Mouse (Mus musculus) CH12.LX (cell line): ENCODE results near the gene Hoxd12. TPM values are rescaled to one million over a fixed set of nuclear protein-coding genes. Genes with fewer than 3 reads are reported as not detected.

Source experiments
- DNase-seq: peaks from one replicate; pipeline ENCODE4 v3.0.0-alpha.2; 2013; ENCODE audit errors: extremely low read depth
- H3K27ac ChIP-seq: 2 replicates; pipeline ENCODE4 v1.5.1; 2012; ENCODE audit warnings: low read depth, mild to moderate bottlenecking, control low read depth, moderate library complexity; ENCODE audit not compliant: insufficient read depth
- H3K27me3 ChIP-seq: replicated peaks from 2 replicates; pipeline ENCODE3; 2012; ENCODE audit warnings: inconsistent platforms
- H3K36me3 ChIP-seq, 2 experiments: replicated peaks in 1 of 2; 2 replicates each; pipeline versions ENCODE3 to v1.6.1; 2012; ENCODE audit warnings: inconsistent platforms in 1 of 2, low read length in 1 of 2, mild to moderate bottlenecking in 1 of 2, mixed read lengths in 1 of 2, moderate library complexity in 1 of 2; ENCODE audit not compliant: control insufficient read depth in 1 of 2, insufficient read depth in 1 of 2
- H3K4me1 ChIP-seq, 2 experiments: 2 replicates each; pipeline ENCODE4 v1.6.1; 2012; ENCODE audit warnings: inconsistent platforms in 1 of 2, moderate library complexity in 1 of 2; ENCODE audit not compliant: insufficient read depth in 2 of 2, control insufficient read depth in 1 of 2
- H3K4me2 ChIP-seq: 2 replicates; pipeline ENCODE4 v1.6.1; 2012; ENCODE audit warnings: low read depth, mild to moderate bottlenecking, control low read depth; ENCODE audit not compliant: poor library complexity, insufficient read depth, severe bottlenecking
- H3K4me3 ChIP-seq, 3 experiments: fragments of 150-350 bp in 1 of 3; sonication (generic) in 1 of 3; replicated peaks in 1 of 3; 2 replicates each; pipeline versions ENCODE3 to v1.5.1; 2011 to 2012; ENCODE audit warnings: low read depth in 2 of 3, low read length in 2 of 3, mild to moderate bottlenecking in 2 of 3, moderate library complexity in 2 of 3, control low read depth in 1 of 3, improper control_type of control experiment in 1 of 3, inconsistent platforms in 1 of 3, mixed read lengths in 1 of 3; ENCODE audit not compliant: poor library complexity in 1 of 3
- H3K79me2 ChIP-seq: replicated peaks from 2 replicates; pipeline ENCODE4 v1.6.1; 2012; ENCODE audit warnings: mild to moderate bottlenecking, moderate library complexity; ENCODE audit not compliant: control insufficient read depth, poor library complexity, insufficient read depth, severe bottlenecking; ENCODE audit errors: extremely low read depth
- H3K9ac ChIP-seq: 2 replicates; pipeline ENCODE4 v1.6.1; 2012; ENCODE audit warnings: low read depth, mild to moderate bottlenecking, control low read depth, moderate library complexity; ENCODE audit not compliant: insufficient read depth
- H3K9me3 ChIP-seq: replicated peaks from 2 replicates; pipeline ENCODE3; 2012; ENCODE audit warnings: low read length, inconsistent platforms, mixed read lengths
- CTCF ChIP-seq, 2 experiments: IDR thresholded peaks in 1 of 2; conservative IDR thresholded peaks in 1 of 2; 2 replicates each; pipeline ENCODE4 v1.5.1; 2011 to 2012; ENCODE audit warnings: low read depth in 2 of 2, low read length in 2 of 2, improper control_type of control experiment in 1 of 2, inconsistent platforms in 1 of 2, mild to moderate bottlenecking in 1 of 2, moderate library complexity in 1 of 2
- ETS1 ChIP-seq: conservative IDR thresholded peaks from 2 replicates; pipeline ENCODE4 v1.6.1; 2012; ENCODE audit warnings: low read depth, mild to moderate bottlenecking, inconsistent platforms, low read length, improper control_type of control experiment, moderate library complexity
- GABPA ChIP-seq: IDR thresholded peaks from 2 replicates; pipeline ENCODE4 v1.6.1; 2012; ENCODE audit warnings: low read depth, low read length, improper control_type of control experiment, inconsistent platforms; ENCODE audit not compliant: insufficient replicate concordance
- IRF4 ChIP-seq: IDR thresholded peaks from 2 replicates; pipeline ENCODE4 v1.6.1; 2014; ENCODE audit warnings: low read depth, mild to moderate bottlenecking, inconsistent platforms, low read length, improper control_type of control experiment
- JUN ChIP-seq: IDR thresholded peaks from 2 replicates; pipeline ENCODE4 v1.6.1; 2011; ENCODE audit warnings: low read depth, mild to moderate bottlenecking, low read length, improper control_type of control experiment, moderate library complexity; ENCODE audit not compliant: insufficient read depth
- JUND ChIP-seq: conservative IDR thresholded peaks from 2 replicates; pipeline ENCODE4 v1.6.1; 2011; ENCODE audit warnings: low read depth, low read length, improper control_type of control experiment
- MEF2A ChIP-seq: IDR thresholded peaks from 2 replicates; pipeline ENCODE4 v1.6.1; 2014; ENCODE audit warnings: low read depth, mild to moderate bottlenecking, inconsistent platforms, low read length, improper control_type of control experiment, borderline replicate concordance
- MXI1 ChIP-seq: IDR thresholded peaks from 2 replicates; pipeline ENCODE4 v1.6.1; 2011; ENCODE audit warnings: mild to moderate bottlenecking, low read depth, low read length, improper control_type of control experiment
- MYC ChIP-seq: IDR thresholded peaks from 2 replicates; pipeline ENCODE4 v1.6.1; 2011; ENCODE audit warnings: low read depth, mild to moderate bottlenecking, improper control_type of control experiment, low read length
- NELFE ChIP-seq: IDR thresholded peaks from 2 replicates; pipeline ENCODE4 v1.6.1; 2011; ENCODE audit warnings: low read depth, low read length, improper control_type of control experiment
- NRF1 ChIP-seq: IDR thresholded peaks from 2 replicates; pipeline ENCODE4 v1.6.1; 2014; ENCODE audit warnings: low read depth, mild to moderate bottlenecking, inconsistent platforms, low read length, improper control_type of control experiment, moderate library complexity
- POLR2A ChIP-seq: IDR thresholded peaks from 2 replicates; pipeline ENCODE4 v1.6.1; 2011; ENCODE audit warnings: low read depth, mild to moderate bottlenecking, improper control_type of control experiment, low read length
- POLR2AphosphoS2 ChIP-seq: IDR thresholded peaks from 2 replicates; pipeline ENCODE4 v1.6.1; 2011; ENCODE audit warnings: low read depth, low read length, improper control_type of control experiment
- RAD21 ChIP-seq: IDR thresholded peaks from 2 replicates; pipeline ENCODE4 v1.6.1; 2011; ENCODE audit warnings: low read depth, mild to moderate bottlenecking, low read length, improper control_type of control experiment, moderate library complexity
- RCOR1 ChIP-seq: conservative IDR thresholded peaks from 2 replicates; pipeline ENCODE4 v1.6.1; 2012; ENCODE audit warnings: low read depth, mild to moderate bottlenecking, inconsistent platforms, low read length, improper control_type of control experiment
- UBTF ChIP-seq: IDR thresholded peaks from 2 replicates; pipeline ENCODE4 v1.6.1; 2012; ENCODE audit warnings: low read depth, mild to moderate bottlenecking, inconsistent platforms, low read length, improper control_type of control experiment, moderate library complexity
- USF1 ChIP-seq: IDR thresholded peaks from 2 replicates; pipeline ENCODE4 v1.6.1; 2014; ENCODE audit warnings: low read depth, mild to moderate bottlenecking, inconsistent platforms, low read length, improper control_type of control experiment
- dilution Hi-C: fragments of 300-500 bp; cut with MboI; formaldehyde crosslinking; loops from 2 replicates; pipeline ENCODE4 v1.14.3; 2020; ENCODE audit warnings: low sequenced_read_pairs; ENCODE audit not compliant: extremely low pct_unique_long_range_greater_than_20kb, extremely low pct_ligation_motif_present
- in situ Hi-C: fragments of 300-500 bp; cut with MboI; formaldehyde crosslinking; loops from 3 replicates; pipeline ENCODE4 v1.14.3; 2019; ENCODE audit warnings: low sequenced_read_pairs, low pct_ligation_motif_present, low pct_unique_long_range_greater_than_20kb, mixed read lengths
- polyA plus RNA-seq: library from polyadenylated mRNA; unstranded; fragments of >175 nt; gene quantifications from 2 replicates; pipeline ENCODE4 v1.2.1, GENCODE M21; 2012; ENCODE audit warnings: low read depth; ENCODE audit not compliant: insufficient read length
- total RNA-seq, 2 experiments: library from RNA; depleted of rRNA; stranded (reverse); fragments of 300-350 nt in 1 of 2; fragments of >200 nt in 1 of 2; gene quantifications; 2 replicates each; pipeline ENCODE4 v1.2.3; 2012 to 2014

Hoxd12 gene
- total RNA-seq (2012; rRNA removed): not detected in 2 replicates
- total RNA-seq (2014; rRNA removed): not detected in 2 replicates
- polyA plus RNA-seq: not detected in 2 replicates

DNA sequence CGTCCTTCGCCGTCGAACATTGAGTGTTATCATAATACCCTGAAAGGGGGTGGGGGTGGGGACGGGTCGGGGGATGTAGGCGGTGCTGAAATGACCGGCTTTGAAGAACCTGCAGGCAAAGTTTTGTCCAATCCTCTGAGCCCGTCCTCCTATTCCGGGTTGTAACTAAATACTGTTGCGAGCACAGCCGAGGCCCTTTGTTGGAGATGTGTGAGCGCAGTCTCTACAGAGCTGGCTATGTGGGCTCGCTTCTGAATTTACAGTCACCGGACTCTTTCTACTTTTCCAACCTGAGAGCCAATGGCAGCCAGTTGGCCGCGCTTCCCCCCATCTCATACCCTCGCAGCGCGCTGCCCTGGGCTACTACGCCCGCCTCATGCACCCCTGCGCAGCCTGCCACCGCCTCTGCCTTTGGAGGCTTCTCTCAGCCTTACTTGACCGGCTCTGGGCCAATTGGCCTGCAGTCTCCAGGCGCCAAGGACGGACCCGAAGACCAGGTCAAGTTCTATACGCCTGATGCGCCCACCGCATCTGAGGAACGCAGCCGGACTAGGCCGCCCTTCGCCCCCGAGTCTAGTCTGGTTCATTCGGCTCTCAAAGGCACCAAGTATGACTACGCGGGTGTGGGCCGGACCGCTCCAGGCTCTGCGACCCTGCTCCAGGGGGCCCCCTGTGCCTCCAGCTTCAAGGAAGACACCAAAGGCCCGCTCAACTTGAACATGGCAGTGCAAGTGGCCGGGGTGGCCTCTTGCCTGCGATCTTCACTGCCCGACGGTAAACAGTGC, at the start of gene Hoxd12:
TSS of gene Hoxd12 (plus strand) at position 133 of the 785 bp plus-strand sequence.
- in situ Hi-C loops (loop anchor here (25.0 kb wide), 2 partner anchors 637 to 1088 kb away; partner anchors contain the start of gene Chrna1), dilution Hi-C loops (no loop called here)
- H3K9ac ChIP-seq: no peak within 1 kb of the TSS
- H3K27ac ChIP-seq: no peak within 1 kb of the TSS
- no peaks in the 10 kb centered on the region for H3K79me2 ChIP-seq
- no peak for DNase-seq
- H3K4me3 ChIP-seq: no peak within 1 kb of the TSS
- H3K4me2 ChIP-seq: no peak within 1 kb of the TSS
- TF ChIP-seq USF1: no peak
- TF ChIP-seq MXI1: no peak
- TF ChIP-seq IRF4: no peak
- TF ChIP-seq JUND: no peak
- TF ChIP-seq UBTF: no peak
- no peak for TF ChIP-seq ETS1
- no peak for TF ChIP-seq POLR2A
- no peak for TF ChIP-seq JUN
- TF ChIP-seq GABPA: no peak
- TF ChIP-seq NRF1: no peak
- TF ChIP-seq POLR2AphosphoS2: no peak
- TF ChIP-seq RCOR1: no peak
- no peak for TF ChIP-seq MYC
- no peak for TF ChIP-seq MEF2A
- no peak for TF ChIP-seq NELFE
- TF ChIP-seq RAD21: no peak
- H3K36me3 ChIP-seq: no peaks in the 10 kb centered on the region
- H3K4me1 ChIP-seq: 0 out of 4 replicates have a peak, but pooled peaks cover 0 to 5% of the 10 kb centered on the region in 2 experiments
- peaks cover 5% of the 10 kb centered on the region for H3K9me3 ChIP-seq
- H3K27me3 ChIP-seq: no peaks in the 10 kb centered on the region

DNA sequence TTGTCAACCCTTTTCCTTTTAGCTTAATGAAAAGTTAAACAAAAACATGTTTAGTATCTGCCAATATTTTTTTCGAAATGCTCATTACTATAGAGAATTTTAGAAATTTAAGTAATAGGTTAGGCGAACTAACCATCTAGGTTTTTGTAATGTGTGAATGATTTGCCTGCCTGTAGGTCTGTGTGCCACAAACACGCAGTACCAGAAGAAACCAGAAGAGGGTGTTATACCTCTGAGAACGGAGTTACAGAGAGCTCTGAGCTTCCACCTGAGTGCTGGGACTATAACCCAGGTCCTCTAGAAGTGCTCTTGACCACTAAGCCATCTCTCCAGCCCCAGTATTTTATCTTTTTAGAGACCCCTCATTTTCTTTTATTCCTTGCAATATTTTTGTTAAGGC, 39.4 kb upstream of the Hoxd12 start:
- Histone ChIP-seq H3K9me3 (peaks cover 2% of the 10 kb centered on the region), H3K79me2 (no peaks in the 10 kb centered on the region), H3K4me2 (no peak overlapping the region)
- dilution Hi-C loops: no loop called here
- TF ChIP-seq CTCF (conservative IDR thresholded peaks at IDR 0.05 in 1 of 2, IDR thresholded peaks at IDR 0.05 in 1 of 2; ENCODE audit: low read depth in 2 of 2, low read length in 2 of 2) (peak in 1 of 2 experiments; percentile 10; a peak in 1 of 4 replicates), RCOR1 (no peak)
- TF ChIP-seq, all 38 proteins: peak for 1
- Histone ChIP-seq H3K4me1 (no peaks in the 10 kb centered on the region), H3K4me3 (no peak overlapping the region), H3K27ac (no peak overlapping the region), H3K9ac (no peak overlapping the region), H3K36me3 (no peaks in the 10 kb centered on the region), H3K27me3 (no peaks in the 10 kb centered on the region)
- no peak for DNase-seq
- in situ Hi-C loops: no loop called here
